Mouse (Mus musculus) hindbrain, embryonic 14.5 days (tissue): ENCODE measurements around the gene Olfr287. TPM values are rescaled to one million over a fixed set of nuclear protein-coding genes. Genes with fewer than 3 reads are reported as not detected.

Experiments
- ATAC-seq: fragments of 200-750 bp; cut with Nextera tagmentation; 2 replicates; pipeline ENCODE4 v1.8.0; 2017; ENCODE audit warnings: moderate number of reproducible peaks, mild to moderate bottlenecking, moderate TSS enrichment, moderate library complexity; ENCODE audit not compliant: low FRiP score
- DNase-seq: peaks from one replicate; pipeline ENCODE4 v3.0.0-alpha.2; 2015; ENCODE audit warnings: low spot score
- H3K27ac ChIP-seq: fragments of 300-500 bp; sonication (generic); 2 replicates; pipeline ENCODE4 v1.5.1; 2014; ENCODE audit warnings: mild to moderate bottlenecking, moderate library complexity
- H3K27me3 ChIP-seq: fragments of 300-500 bp; sonication (generic); 2 replicates; pipeline ENCODE4 v1.6.1; 2014; ENCODE audit warnings: mild to moderate bottlenecking, low read length, mixed read lengths; ENCODE audit not compliant: control insufficient read depth, insufficient read depth
- H3K36me3 ChIP-seq: fragments of 300-500 bp; sonication (generic); replicated peaks from 2 replicates; pipeline ENCODE4 v1.6.1; 2014; ENCODE audit not compliant: control insufficient read depth, insufficient read depth
- H3K4me1 ChIP-seq: fragments of 300-500 bp; sonication (generic); replicated peaks from 2 replicates; pipeline ENCODE4 v1.6.1; 2014; ENCODE audit warnings: antibody characterized with exemption, low read length, mixed read lengths; ENCODE audit not compliant: control insufficient read depth, insufficient read depth
- H3K4me2 ChIP-seq: fragments of 300-500 bp; sonication (generic); replicated peaks from 2 replicates; pipeline ENCODE4 v1.6.1; 2014; ENCODE audit warnings: mild to moderate bottlenecking, moderate library complexity
- H3K4me3 ChIP-seq: fragments of 300-500 bp; sonication (generic); replicated peaks from 2 replicates; pipeline ENCODE4 v1.5.1; 2014; ENCODE audit warnings: mild to moderate bottlenecking, low read length
- H3K9ac ChIP-seq: fragments of 300-500 bp; sonication (generic); 2 replicates; pipeline ENCODE4 v1.6.1; 2014
- H3K9me3 ChIP-seq: fragments of 300-500 bp; sonication (generic); 2 replicates; pipeline ENCODE4 v1.6.1; 2016; ENCODE audit warnings: low read length; ENCODE audit not compliant: control insufficient read depth
- WGBS: fragments of 180-500 bp; shearing (Covaris S2); extraction: QIAGEN DNeasy Blood & Tissue Kit; methylation state at CpG from one replicate; pipeline ENCODE4 v1.1.7; 2014; 5-methylcytosine and 5-hydroxymethylcytosine counted together
- polyA plus RNA-seq: library from polyadenylated mRNA; unstranded; fragments of >200 nt; fragmentation: Nextera tagmentation; extraction: Ambion mirVana; gene quantifications from 2 replicates; pipeline ENCODE4 v1.2.1, GENCODE M21; 2014

Gene Olfr287
- polyA plus RNA-seq, 1 experiment from 2014 or later = not detected

DNA sequence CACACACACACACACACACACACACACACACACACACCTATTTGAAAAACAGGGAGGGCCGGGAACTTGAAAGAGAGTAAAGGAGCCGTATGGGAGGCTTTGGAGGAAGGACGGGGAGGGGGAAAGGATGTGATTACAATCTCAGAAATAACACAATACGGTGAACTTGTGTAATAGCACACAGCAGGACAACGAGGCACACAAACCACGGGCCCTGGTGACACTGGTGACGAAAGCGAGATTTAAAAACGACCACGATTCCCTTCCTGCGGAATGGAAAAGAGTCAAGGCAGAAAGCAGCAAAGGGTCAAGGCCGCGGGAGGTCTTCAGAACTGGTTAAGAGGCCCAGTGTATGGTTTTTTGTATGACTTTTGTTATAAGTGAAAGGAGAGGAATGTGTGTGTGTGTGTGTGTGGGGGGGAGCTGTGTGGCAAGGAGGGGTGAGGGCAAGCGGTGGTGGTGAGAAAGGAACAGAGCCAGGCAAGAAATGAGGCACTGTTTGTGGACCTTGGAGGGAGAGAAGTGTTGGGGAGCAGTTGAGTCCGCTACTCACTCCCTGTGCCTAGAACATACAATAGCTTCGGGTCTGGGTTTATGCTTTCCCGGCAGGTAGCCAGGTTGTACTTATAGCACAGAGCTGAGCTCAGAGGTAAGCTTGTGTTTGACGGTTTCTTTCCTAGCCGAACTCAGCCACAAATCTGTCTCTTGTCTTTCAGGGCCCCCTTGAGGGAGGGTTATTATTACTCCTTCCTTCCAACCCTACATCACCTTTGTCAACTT lies 59.6 kb downstream of the Olfr287 start:
- DNase-seq = no peak
- 47% methylated on average over 19 of the region's 19 CpGs for WGBS
- Histone ChIP-seq H3K9ac (no peak overlapping the region), H3K27ac (no peak overlapping the region), H3K27me3 (no peaks in the 10 kb centered on the region), H3K4me3 (no peak overlapping the region), H3K9me3 (no peaks in the 10 kb centered on the region), H3K36me3 (no peaks in the 10 kb centered on the region), H3K4me1 (no peaks in the 10 kb centered on the region), H3K4me2 (no peak overlapping the region)
- ATAC-seq = no peak

DNA sequence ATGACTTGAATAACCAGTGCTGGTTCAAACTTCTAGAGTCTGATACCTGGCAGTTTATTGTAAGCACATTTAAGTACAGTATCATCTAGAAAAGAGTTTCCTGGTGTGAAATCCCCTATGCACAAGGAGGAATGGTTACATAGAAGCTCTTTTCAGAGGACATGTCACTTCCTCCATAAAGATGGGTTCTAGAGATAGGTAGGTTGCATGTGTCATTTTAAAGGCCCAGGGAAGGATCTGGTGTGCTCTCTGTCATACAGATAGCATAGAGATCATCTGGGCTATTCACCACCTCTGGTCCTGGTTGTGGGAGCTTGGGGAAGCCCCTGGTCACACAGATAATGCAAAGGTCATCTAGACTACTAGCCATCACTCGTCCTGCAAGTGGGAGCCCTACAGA lies 63.6 kb downstream of the Olfr287 start:
- Histone ChIP-seq H3K27me3 (no peaks in the 10 kb centered on the region), H3K4me1 (no peaks in the 10 kb centered on the region), H3K36me3 (no peaks in the 10 kb centered on the region), H3K9me3 (no peaks in the 10 kb centered on the region), H3K4me2 (no peak overlapping the region), H3K9ac (no peak overlapping the region), H3K27ac (no peak overlapping the region), H3K4me3 (no peak overlapping the region)
- ATAC-seq (no peak), DNase-seq (no peak)
- 86% methylated on average over 1 of the region's 1 CpGs for WGBS

Other genes with a start within 250 kb of the Olfr287 start
- gene Col2a1, start 216.4 kb downstream of the Olfr287 start, polyA plus RNA-seq = 24.0 and 30.8 TPM in 2 replicates
- 77.6 and 83.0 TPM in 2 replicates for gene Pfkm, start 128.5 kb downstream of the Olfr287 start, polyA plus RNA-seq
- 22.9 and 23.6 TPM in 2 replicates for gene Senp1, start 127.3 kb downstream of the Olfr287 start, polyA plus RNA-seq
- 66.2 and 66.8 TPM in 2 replicates for gene Asb8, start 55.4 kb downstream of the Olfr287 start, polyA plus RNA-seq
- gene Ccdc184, start 53.9 kb downstream of the Olfr287 start, polyA plus RNA-seq = 98.1 and 125 TPM in 2 replicates
- not detected in 2 replicates for gene Olfr288, start 25.5 kb downstream of the Olfr287 start, polyA plus RNA-seq
- gene Gm44579, start 79 bp downstream of the Olfr287 start, polyA plus RNA-seq = not detected in 2 replicates
- not detected in 2 replicates for gene Olfr286, start 13.4 kb upstream of the Olfr287 start, polyA plus RNA-seq
- gene H1fnt, start 36.2 kb upstream of the Olfr287 start, polyA plus RNA-seq = not detected in 2 replicates
- gene Zfp641, start 75.1 kb upstream of the Olfr287 start, polyA plus RNA-seq = 12.2 and 14.5 TPM in 2 replicates
- not detected in 2 replicates for gene Olfr285, start 96.3 kb upstream of the Olfr287 start, polyA plus RNA-seq
- not detected in 2 replicates for gene Olfr284, start 119.9 kb upstream of the Olfr287 start, polyA plus RNA-seq
- not detected in 2 replicates for gene Olfr283, start 159.9 kb upstream of the Olfr287 start, polyA plus RNA-seq
- gene Olfr282, start 210.2 kb upstream of the Olfr287 start, polyA plus RNA-seq = not detected in 2 replicates
- not detected in 2 replicates for gene Olfr281, start 231.5 kb upstream of the Olfr287 start, polyA plus RNA-seq
- gene OR5BS1P, start 248.8 kb upstream of the Olfr287 start, polyA plus RNA-seq = not detected in 2 replicates